Mouse (Mus musculus): ENCODE measurements around the gene Hk2. TPM values are rescaled to one million over a fixed set of nuclear protein-coding genes. Genes with fewer than 3 reads are reported as not detected.

Hk2 gene
- total and polyA plus RNA-seq, 2 experiments = 0.87 to 1.0 TPM

DNA sequence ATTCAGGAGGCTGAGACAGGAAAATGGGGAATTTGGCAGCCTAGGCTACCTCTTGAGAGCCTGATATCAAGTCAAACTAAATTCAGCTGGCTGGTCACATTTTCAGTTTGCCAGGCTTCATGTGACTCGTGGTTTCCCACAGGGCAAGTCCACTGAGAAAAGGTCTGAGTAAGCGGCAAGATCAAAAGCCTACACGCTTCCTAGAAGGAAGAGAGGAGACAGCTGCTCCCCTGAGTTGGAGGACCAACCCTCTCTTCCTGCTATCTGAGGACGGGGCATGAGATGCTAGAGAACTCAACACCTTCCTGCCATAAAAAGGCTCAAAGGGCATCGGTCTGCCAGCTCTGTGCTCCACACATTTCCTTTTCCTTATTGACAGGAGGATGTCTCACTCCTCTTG lies 27.2 kb downstream of the Hk2 start:
- WGBS = 79% methylated on average over 5 of the region's 5 CpGs
- Histone ChIP-seq H3K4me3 (ENCODE audit: insufficient read depth, low read depth, low read length) (no peak overlapping the region), H3K79me2 (ENCODE audit: control insufficient read depth, insufficient read depth, low read length) (no peaks in the 10 kb centered on the region), H3K4me1 (ENCODE audit: control insufficient read depth, insufficient read depth, low read length) (peaks cover 4% of the 10 kb centered on the region; the same call in 1 of the 2 replicates), H3K36me3 (ENCODE audit: control insufficient read depth, insufficient read depth, low read length) (no peaks in the 10 kb centered on the region), H3K27me3 (ENCODE audit: control insufficient read depth, insufficient read depth, low read length) (no peaks in the 10 kb centered on the region), H3K27ac (replicated peaks; ENCODE audit: insufficient read depth, low read depth, low read length) (no peak overlapping the region), H3K9ac (ENCODE audit: low read depth, low read length) (no peak overlapping the region)
- TF ChIP-seq CTCF (IDR thresholded peaks at IDR 0.05; ENCODE audit: low read depth, low read length) = no peak
- DNase-seq (ENCODE audit: extremely low read depth, low read depth, low spot score) = no peak

DNA sequence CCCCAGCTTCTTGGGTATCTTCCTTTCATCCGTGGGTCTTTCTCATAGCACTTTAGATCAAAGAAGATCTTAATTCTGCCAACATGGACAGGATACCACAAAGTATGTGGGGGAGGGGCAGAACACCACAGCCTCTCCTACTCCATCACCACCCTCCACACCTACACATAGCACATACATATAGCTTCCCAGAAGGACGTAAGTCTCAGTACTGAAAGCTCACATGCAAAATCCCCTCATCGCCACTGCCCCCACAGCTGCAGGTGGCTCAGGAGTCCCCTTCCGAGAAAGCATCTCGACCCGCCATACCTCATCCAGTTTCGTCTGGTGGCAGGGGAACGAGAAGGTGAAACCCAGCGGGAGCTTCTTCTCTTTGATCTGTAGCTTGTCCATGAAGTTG lies 29.7 kb downstream of the Hk2 start:
- 87% methylated on average over 9 of the region's 9 CpGs for WGBS
- TF ChIP-seq POLR2A (IDR thresholded peaks at IDR 0.05; ENCODE audit: extremely low read depth, insufficient read depth, low read length) (no peak), CTCF (IDR thresholded peaks at IDR 0.05; ENCODE audit: low read depth, low read length) (no peak)
- H3K4me3 ChIP-seq (ENCODE audit: insufficient read depth, low read depth, low read length) = no peak overlapping the region
- no peak overlapping the region for H3K9ac ChIP-seq (ENCODE audit: low read depth, low read length)
- H3K4me1 ChIP-seq (ENCODE audit: control insufficient read depth, insufficient read depth, low read length) = no peaks in the 10 kb centered on the region
- no peaks in the 10 kb centered on the region for H3K36me3 ChIP-seq (ENCODE audit: control insufficient read depth, insufficient read depth, low read length)
- no peak overlapping the region for H3K27ac ChIP-seq (replicated peaks; ENCODE audit: insufficient read depth, low read depth, low read length)
- DNase-seq (ENCODE audit: extremely low read depth, low read depth, low spot score) = no peak
- H3K27me3 ChIP-seq (ENCODE audit: control insufficient read depth, insufficient read depth, low read length) = no peaks in the 10 kb centered on the region
- no peaks in the 10 kb centered on the region for H3K79me2 ChIP-seq (ENCODE audit: control insufficient read depth, insufficient read depth, low read length)

GRCm38 (mm10) chr6:82741518-82741880 lies 32.8 kb downstream of the Hk2 start:
- no peak overlapping the region for H3K27ac ChIP-seq (replicated peaks; ENCODE audit: insufficient read depth, low read depth, low read length)
- TF ChIP-seq POLR2A (IDR thresholded peaks at IDR 0.05; ENCODE audit: extremely low read depth, insufficient read depth, low read length) (no peak), CTCF (IDR thresholded peaks at IDR 0.05; ENCODE audit: low read depth, low read length) (no peak)
- H3K9ac ChIP-seq (ENCODE audit: low read depth, low read length) = no peak overlapping the region
- no peak overlapping the region for H3K4me3 ChIP-seq (ENCODE audit: insufficient read depth, low read depth, low read length)
- no peaks in the 10 kb centered on the region for H3K27me3 ChIP-seq (ENCODE audit: control insufficient read depth, insufficient read depth, low read length)
- no peaks in the 10 kb centered on the region for H3K36me3 ChIP-seq (ENCODE audit: control insufficient read depth, insufficient read depth, low read length)
- DNase-seq (ENCODE audit: extremely low read depth, low read depth, low spot score) = no peak
- no peaks in the 10 kb centered on the region for H3K79me2 ChIP-seq (ENCODE audit: control insufficient read depth, insufficient read depth, low read length)
- H3K4me1 ChIP-seq (ENCODE audit: control insufficient read depth, insufficient read depth, low read length) = no peaks in the 10 kb centered on the region
- WGBS = 74% methylated on average over 5 of the region's 5 CpGs

GRCm38 (mm10) chr6:82740868-82741517 lies 33.3 kb downstream of the Hk2 start:
- no peaks in the 10 kb centered on the region for H3K27me3 ChIP-seq (ENCODE audit: control insufficient read depth, insufficient read depth, low read length)
- DNase-seq (ENCODE audit: extremely low read depth, low read depth, low spot score) = no peak
- no peak overlapping the region for H3K27ac ChIP-seq (replicated peaks; ENCODE audit: insufficient read depth, low read depth, low read length)
- no peaks in the 10 kb centered on the region for H3K36me3 ChIP-seq (ENCODE audit: control insufficient read depth, insufficient read depth, low read length)
- H3K4me3 ChIP-seq (ENCODE audit: insufficient read depth, low read depth, low read length) = no peak overlapping the region
- H3K9ac ChIP-seq (ENCODE audit: low read depth, low read length) = no peak overlapping the region
- no peaks in the 10 kb centered on the region for H3K4me1 ChIP-seq (ENCODE audit: control insufficient read depth, insufficient read depth, low read length)
- no peak for TF ChIP-seq POLR2A (IDR thresholded peaks at IDR 0.05; ENCODE audit: extremely low read depth, insufficient read depth, low read length)
- no peak for TF ChIP-seq CTCF (IDR thresholded peaks at IDR 0.05; ENCODE audit: low read depth, low read length)
- WGBS = 73% methylated on average over 8 of the region's 8 CpGs
- no peaks in the 10 kb centered on the region for H3K79me2 ChIP-seq (ENCODE audit: control insufficient read depth, insufficient read depth, low read length)

GRCm38 (mm10) chr6:82740269-82740668 lies 34.0 kb downstream of the Hk2 start:
- Histone ChIP-seq H3K27me3 (ENCODE audit: control insufficient read depth, insufficient read depth, low read length) (no peaks in the 10 kb centered on the region), H3K4me3 (ENCODE audit: insufficient read depth, low read depth, low read length) (no peak overlapping the region), H3K27ac (replicated peaks; ENCODE audit: insufficient read depth, low read depth, low read length) (no peak overlapping the region), H3K79me2 (ENCODE audit: control insufficient read depth, insufficient read depth, low read length) (no peaks in the 10 kb centered on the region), H3K4me1 (ENCODE audit: control insufficient read depth, insufficient read depth, low read length) (no peaks in the 10 kb centered on the region), H3K9ac (ENCODE audit: low read depth, low read length) (peak overlapping the region; percentile 18; the same call in 1 of the 2 replicates), H3K36me3 (ENCODE audit: control insufficient read depth, insufficient read depth, low read length) (no peaks in the 10 kb centered on the region)
- TF ChIP-seq POLR2A (IDR thresholded peaks at IDR 0.05; ENCODE audit: extremely low read depth, insufficient read depth, low read length) (no peak), CTCF (IDR thresholded peaks at IDR 0.05; ENCODE audit: low read depth, low read length) (peak; percentile 46)
- 15% methylated on average over 6 of the region's 6 CpGs for WGBS
- DNase-seq (ENCODE audit: extremely low read depth, low read depth, low spot score) = peak; percentile 55

DNA sequence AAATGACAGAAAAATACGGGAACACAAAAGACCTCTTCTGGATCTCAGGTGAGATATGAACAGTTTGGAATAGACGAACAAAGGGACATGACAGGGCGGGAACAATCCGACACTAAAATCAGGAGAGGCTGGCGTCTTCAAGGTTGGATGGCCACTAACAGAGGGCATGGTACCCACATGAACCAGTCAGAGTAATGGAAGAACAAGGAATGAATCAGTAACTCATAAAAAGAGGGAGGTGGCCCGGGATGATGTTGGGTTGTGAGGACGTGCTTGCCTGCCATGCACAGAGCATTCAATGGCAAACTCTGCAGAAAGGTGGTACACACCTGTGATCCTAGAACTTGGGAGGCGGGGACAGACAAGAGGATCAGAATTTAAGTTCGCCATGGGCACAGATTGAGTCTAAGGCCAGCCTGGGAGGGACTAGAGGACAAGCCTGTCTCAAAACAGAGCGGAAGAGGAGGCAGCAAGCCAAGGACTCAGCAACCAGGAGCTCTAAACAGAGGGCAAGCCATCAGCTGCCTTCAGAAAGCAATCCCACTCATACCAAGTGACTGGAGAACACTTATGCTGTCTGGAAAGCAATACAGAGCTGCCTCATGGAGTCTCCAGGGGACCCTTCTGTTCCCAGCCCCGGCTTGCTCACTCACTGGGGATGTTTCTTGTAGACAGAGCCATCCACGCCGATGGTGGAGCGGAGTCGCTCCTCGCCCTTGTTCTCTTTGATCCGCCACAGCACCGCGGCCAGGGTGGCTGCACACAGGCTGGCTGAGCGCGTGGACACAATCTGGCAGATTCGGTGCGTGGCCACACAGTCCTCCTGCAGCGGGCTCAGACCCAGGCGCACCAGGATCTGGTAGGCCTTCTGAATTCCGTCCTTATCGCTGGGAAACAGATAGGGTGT lies 36.4 kb downstream of the Hk2 start:
- H3K27ac ChIP-seq (replicated peaks; ENCODE audit: insufficient read depth, low read depth, low read length) = no peak overlapping the region
- no peak for TF ChIP-seq POLR2A (IDR thresholded peaks at IDR 0.05; ENCODE audit: extremely low read depth, insufficient read depth, low read length)
- no peak for TF ChIP-seq CTCF (IDR thresholded peaks at IDR 0.05; ENCODE audit: low read depth, low read length)
- no peaks in the 10 kb centered on the region for H3K36me3 ChIP-seq (ENCODE audit: control insufficient read depth, insufficient read depth, low read length)
- DNase-seq (ENCODE audit: extremely low read depth, low read depth, low spot score) = no peak
- no peaks in the 10 kb centered on the region for H3K27me3 ChIP-seq (ENCODE audit: control insufficient read depth, insufficient read depth, low read length)
- H3K79me2 ChIP-seq (ENCODE audit: control insufficient read depth, insufficient read depth, low read length) = no peaks in the 10 kb centered on the region
- no peak overlapping the region for H3K4me3 ChIP-seq (ENCODE audit: insufficient read depth, low read depth, low read length)
- H3K4me1 ChIP-seq (ENCODE audit: control insufficient read depth, insufficient read depth, low read length) = no peaks in the 10 kb centered on the region
- 93% methylated on average over 27 of the region's 27 CpGs for WGBS
- no peak overlapping the region for H3K9ac ChIP-seq (ENCODE audit: low read depth, low read length)

Data from liver, adult 2 months (tissue).